Mouse (Mus musculus) myocyte (in vitro differentiated cells): ENCODE measurements around the gene Fam19a5.

Experiments used
- E2F4 ChIP-seq: IDR thresholded peaks from one replicate; pipeline ENCODE4 v1.6.1; 2011; ENCODE audit warnings: mild to moderate bottlenecking, control low read depth, moderate library complexity; ENCODE audit not compliant: insufficient read depth
- MAX ChIP-seq: IDR thresholded peaks from one replicate; pipeline ENCODE4 v1.6.1; 2011; ENCODE audit warnings: low read depth, mild to moderate bottlenecking, control low read depth
- MYOD1 ChIP-seq, 3 experiments: IDR thresholded peaks; one replicate each; pipeline ENCODE4 v1.6.1; 2011; ENCODE audit warnings: control low read depth in 2 of 3, low read depth in 2 of 3, mild to moderate bottlenecking in 2 of 3, moderate library complexity in 1 of 3; ENCODE audit not compliant: insufficient read length in 2 of 3, control insufficient read depth in 1 of 3
- MYOG ChIP-seq, 3 experiments: IDR thresholded peaks; one replicate each; pipeline ENCODE4 v1.6.1; 2011; ENCODE audit warnings: control low read depth in 2 of 3, low read depth in 2 of 3, mild to moderate bottlenecking in 2 of 3; ENCODE audit not compliant: insufficient read length in 2 of 3, control insufficient read depth in 1 of 3, insufficient read depth in 1 of 3
- POLR2A ChIP-seq: IDR thresholded peaks from one replicate; pipeline ENCODE4 v1.6.1; 2011; ENCODE audit warnings: low read depth, mild to moderate bottlenecking, control low read depth, moderate library complexity; ENCODE audit not compliant: insufficient read length
- POLR2AphosphoS2 ChIP-seq: IDR thresholded peaks from one replicate; pipeline ENCODE4 v1.6.1; 2011; ENCODE audit warnings: low read depth, control low read depth; ENCODE audit not compliant: insufficient read length
- TCF12 ChIP-seq: IDR thresholded peaks from one replicate; pipeline ENCODE4 v1.6.1; 2011; ENCODE audit warnings: mild to moderate bottlenecking, control low read depth; ENCODE audit not compliant: poor library complexity, insufficient read depth, severe bottlenecking
- USF1 ChIP-seq: IDR thresholded peaks from one replicate; pipeline ENCODE4 v1.6.1; 2011; ENCODE audit warnings: low read depth, mild to moderate bottlenecking, control low read depth, moderate library complexity

- no peak for TF ChIP-seq MYOD1 (IDR thresholded peaks at IDR 0.05; ENCODE audit: control insufficient read depth in 1 of 3, insufficient read length in 2 of 3, low read depth in 2 of 3)
- no peak for TF ChIP-seq E2F4
- TF ChIP-seq USF1 = no peak
- no peak for TF ChIP-seq POLR2A
- TF ChIP-seq MAX = no peak
- TF ChIP-seq MYOG (IDR thresholded peaks at IDR 0.05; ENCODE audit: control insufficient read depth in 1 of 3, insufficient read depth in 1 of 3, insufficient read length in 2 of 3, low read depth in 2 of 3) = no peak
- no peak for TF ChIP-seq POLR2AphosphoS2
- no peak for TF ChIP-seq TCF12
Measured at GRCm38 (mm10) chr15:87667416-87667815, 123.3 kb downstream of the Fam19a5 start.
